Mouse (Mus musculus) cerebellum, postnatal 36 days (tissue): Measurements from ENCODE around the gene Atp8a2.
A peak's percentile ranks its signal among the peaks of the same experiment; 100 is the strongest.

Experiments used
- DNase-seq, 2 experiments: peaks; one replicate each; pipeline ENCODE4 v3.0.0; 2021 to 2022; ENCODE audit warnings: mixed read lengths in 2 of 2

Gene Atp8a2

GRCm38 (mm10) chr14:60196884-60197283, at the start of gene Atp8a2:
Gene Atp8a2, minus strand, starts transcription at chr14:60197179.
- no peak for DNase-seq

- no peak for DNase-seq
These were observed 41.6 kb upstream of the Atp8a2 start for GRCm38 (mm10) chr14:60238551-60238950.

GRCm38 (mm10) chr14:60219886-60220285, 22.9 kb upstream of the Atp8a2 start:
- DNase-seq, result no peak

- DNase-seq, result no peak
These were observed 20.6 kb upstream of the Atp8a2 start for GRCm38 (mm10) chr14:60217616-60218015.

- DNase-seq, result no peak
These were observed 19.1 kb upstream of the Atp8a2 start for GRCm38 (mm10) chr14:60216125-60216524.

GRCm38 (mm10) chr14:60215000-60215399, 18.0 kb upstream of the Atp8a2 start:
- no peak for DNase-seq

- DNase-seq, result no peak
These were observed 17.1 kb upstream of the Atp8a2 start for GRCm38 (mm10) chr14:60214040-60214439.

GRCm38 (mm10) chr14:60209166-60209565, 12.2 kb upstream of the Atp8a2 start:
- DNase-seq, result no peak

GRCm38 (mm10) chr14:60204993-60205392, 8.0 kb upstream of the Atp8a2 start:
- no peak for DNase-seq

GRCm38 (mm10) chr14:60195999-60196398, 980 bp downstream of the Atp8a2 start:
- DNase-seq, result no peak

- DNase-seq, result no peak
These were observed 2.4 kb downstream of the Atp8a2 start for GRCm38 (mm10) chr14:60194606-60195005.

GRCm38 (mm10) chr14:60189771-60190170, 7.2 kb downstream of the Atp8a2 start:
- DNase-seq, result no peak

- no peak for DNase-seq
These were observed 8.7 kb downstream of the Atp8a2 start for GRCm38 (mm10) chr14:60188201-60188825.

- DNase-seq, result no peak
These were observed 15.7 kb downstream of the Atp8a2 start for GRCm38 (mm10) chr14:60181306-60181705.

- no peak for DNase-seq
These were observed 18.4 kb downstream of the Atp8a2 start for GRCm38 (mm10) chr14:60178571-60178955.

- DNase-seq, result peak in 1 of 2 experiments; percentile 10
These were observed 19.1 kb downstream of the Atp8a2 start for GRCm38 (mm10) chr14:60177614-60178570.

GRCm38 (mm10) chr14:60176891-60177613, 19.9 kb downstream of the Atp8a2 start:
- peak; percentile 75 for DNase-seq

GRCm38 (mm10) chr14:60176469-60176890, 20.5 kb downstream of the Atp8a2 start:
- no peak for DNase-seq

- no peak for DNase-seq
These were observed 24.5 kb downstream of the Atp8a2 start for GRCm38 (mm10) chr14:60172286-60173055.

- no peak for DNase-seq
These were observed 26.0 kb downstream of the Atp8a2 start for GRCm38 (mm10) chr14:60170845-60171610.

GRCm38 (mm10) chr14:60163367-60163766, 33.6 kb downstream of the Atp8a2 start:
- DNase-seq, result no peak

GRCm38 (mm10) chr14:60152373-60152772, 44.6 kb downstream of the Atp8a2 start:
- DNase-seq, result no peak
